Comparison of ENCODE assay signal across 8 mouse cellular contexts in genomic region chr17:84190885-84191284, GRCm38 (mm10). TPM values are rescaled to one million over a fixed set of nuclear protein-coding genes. Genes with fewer than 3 reads are reported as not detected.
A peak's percentile ranks its signal among the peaks of the same experiment; 100 is the strongest.
DNase-seq lines count a peak whose midpoint lies in the region; ATAC-seq and TF ChIP-seq lines count a peak whose summit lies in the region.

No protein-coding gene starts in this region.

- no peak overlapping the region for H3K4me3 ChIP-seq in forebrain, embryonic 14.5 days (ENCODE audit: low read depth, low read length)
- H3K4me3 ChIP-seq in forebrain, embryonic 15.5 days, result no peak overlapping the region
- no peak overlapping the region; the same call in 1 of the 2 replicates for H3K4me3 ChIP-seq in G1E (ENCODE audit: low read depth, low read length)
- H3K4me3 ChIP-seq in megakaryocyte, embryonic 14.5 days (replicated peaks), result peak overlapping the region; percentile 74

- H3K27me3 ChIP-seq in forebrain, embryonic 14.5 days (replicated peaks; ENCODE audit: control insufficient read depth, insufficient read depth, low read length), result 0 out of 2 replicates have a peak, but pooled peaks cover under 1% of the 10 kb centered on the region
- H3K27me3 ChIP-seq in forebrain, embryonic 15.5 days, result peaks cover 4% of the 10 kb centered on the region; the same call in 1 of the 2 replicates
- H3K27me3 ChIP-seq in G1E (ENCODE audit: insufficient read depth, low read length), result no peaks in the 10 kb centered on the region
- H3K27me3 ChIP-seq in megakaryocyte, embryonic 14.5 days (replicated peaks), result no peaks in the 10 kb centered on the region

- H3K4me2 ChIP-seq in forebrain, embryonic 14.5 days (ENCODE audit: low read length), result no peak overlapping the region
- no peak overlapping the region for H3K4me2 ChIP-seq in forebrain, embryonic 15.5 days (replicated peaks)

- H3K9ac ChIP-seq in forebrain, embryonic 14.5 days (ENCODE audit: low read length), result no peak overlapping the region
- no peak overlapping the region for H3K9ac ChIP-seq in forebrain, embryonic 15.5 days (replicated peaks)

- H3K27ac ChIP-seq in forebrain, embryonic 14.5 days (ENCODE audit: low read depth, low read length), result no peak overlapping the region
- no peak overlapping the region for H3K27ac ChIP-seq in forebrain, embryonic 15.5 days (replicated peaks)

- peaks cover 15% of the 10 kb centered on the region for H3K36me3 ChIP-seq in forebrain, embryonic 14.5 days (ENCODE audit: control insufficient read depth, insufficient read depth, low read length)
- peaks cover 5% of the 10 kb centered on the region; the same call in 1 of the 2 replicates for H3K36me3 ChIP-seq in forebrain, embryonic 15.5 days
- H3K36me3 ChIP-seq in G1E (replicated peaks), result peaks cover 89% of the 10 kb centered on the region
- peaks cover 74% of the 10 kb centered on the region for H3K36me3 ChIP-seq in megakaryocyte, embryonic 14.5 days (replicated peaks; ENCODE audit: low read length)

- peak; percentile 89 for TF ChIP-seq CTCF in G1E (IDR thresholded peaks at IDR 0.05; ENCODE audit: low read depth, low read length)

- ATAC-seq in forebrain, embryonic 14.5 days, result no peak
- ATAC-seq in forebrain, embryonic 15.5 days (replicated peaks), result no peak
- no peak for ATAC-seq in G1E (ENCODE audit: extremely low read depth, insufficient number of reproducible peaks, low FRiP score, poor library complexity, severe bottlenecking)

- no peaks in the 10 kb centered on the region for H3K9me3 ChIP-seq in forebrain, embryonic 14.5 days (replicated peaks; ENCODE audit: control insufficient read depth, low read length)
- H3K9me3 ChIP-seq in forebrain, embryonic 15.5 days, result no peaks in the 10 kb centered on the region
- no peaks in the 10 kb centered on the region for H3K9me3 ChIP-seq in G1E (replicated peaks)
- H3K9me3 ChIP-seq in megakaryocyte, embryonic 14.5 days, result no peaks in the 10 kb centered on the region

- WGBS in forebrain, embryonic 14.5 days, result 28% methylated on average over 8 of the region's 8 CpGs
- 26% methylated on average over 8 of the region's 8 CpGs for WGBS in forebrain, embryonic 15.5 days

- DNase-seq in forebrain, embryonic 14.5 days (ENCODE audit: low spot score), result peak; percentile 88
- peak; percentile 36 for DNase-seq in G1E (ENCODE audit: low spot score)
- peak; percentile 67 for DNase-seq in cerebellum, adult 8-10 months
- DNase-seq in gastrocnemius, postnatal 25 days, result peak; percentile 60
- DNase-seq in layer of hippocampus, adult 9-11 months, result peak; percentile 56
- peak; percentile 87 to 97 for DNase-seq in spleen, postnatal 4 days (ENCODE audit: low spot score in 2 of 2)

- H3K4me1 ChIP-seq in forebrain, embryonic 14.5 days (ENCODE audit: control insufficient read depth, insufficient read depth, low read length), result peaks cover 7% of the 10 kb centered on the region; the same call in 1 of the 2 replicates
- peaks cover 26% of the 10 kb centered on the region for H3K4me1 ChIP-seq in forebrain, embryonic 15.5 days
- peaks cover 40% of the 10 kb centered on the region for H3K4me1 ChIP-seq in G1E (ENCODE audit: insufficient read depth, low read depth, low read length)
- H3K4me1 ChIP-seq in megakaryocyte, embryonic 14.5 days, result peaks cover 60% of the 10 kb centered on the region

RNA-seq across cellular contexts. Expression of gene Zfp36l2, which starts 3.1 kb away (rescaled TPM):
- 5.6 and 6.2 TPM in 2 replicates for polyA plus RNA-seq in forebrain, embryonic 14.5 days (2014; fragmentation: Nextera tagmentation; extraction: Ambion mirVana)
- 4.7 and 4.9 TPM in 2 replicates for polyA plus RNA-seq in forebrain, embryonic 15.5 days (2015; fragmentation: Nextera tagmentation; extraction: Ambion mirVana)
- total RNA-seq in G1E (2014; fragmentation: Nextera tagmentation), result 417 and 437 TPM in 2 replicates
- 112 TPM in 2 replicates for total RNA-seq in G1E (2017)
- 884 and 1,243 TPM in 2 replicates for polyA plus RNA-seq in G1E (2012)
- total RNA-seq in gastrocnemius, postnatal 25 days (2021), result 10 to 100 TPM; 10.1 to 14.9 TPM
- 174 and 534 TPM in 2 replicates for polyA plus RNA-seq in megakaryocyte, embryonic 14.5 days (2012; ENCODE audit: insufficient read depth, low replicate concordance)

Comparison
In these comparisons a context has a peak if more than half of its experiments do, and no peak if none do; other contexts are left out.
1. DNase-seq: peak in every context shown above with its lines; median percentile 92 in spleen, postnatal 4 days; 88 in forebrain, embryonic 14.5 days; 67 in cerebellum, adult 8-10 months; 60 in gastrocnemius, postnatal 25 days; 56 in layer of hippocampus, adult 9-11 months; 36 in G1E.
2. RNA of gene Zfp36l2, which starts 3.1 kb away (polyA plus RNA-seq): 884 to 1,243 TPM in G1E and 174 to 534 TPM in megakaryocyte, embryonic 14.5 days; 5.6 to 6.2 TPM in forebrain, embryonic 14.5 days and 4.7 to 4.9 TPM in forebrain, embryonic 15.5 days; every median in the first group is over 10 times any median in the second.